Mouse (Mus musculus) kidney, postnatal 36 days (tissue): ENCODE data around the gene Nme1.
"Not testable (repeated sequence)": the region's sequence is repeated elsewhere in the genome, so short reads cannot be mapped to it uniquely, and the experiment has no call there.

Source experiments
- DNase-seq, 2 experiments: peaks; one replicate each; pipeline ENCODE4 v3.0.0; 2021 to 2022; ENCODE audit warnings: mixed read lengths in 2 of 2

Gene Nme1

GRCm38 (mm10) chr11:93963013-93963412, 5.3 kb downstream of the Nme1 start:
- DNase-seq: no peak

GRCm38 (mm10) chr11:93961482-93961881, 6.8 kb downstream of the Nme1 start:
- DNase-seq: peak; percentile 45 to 49

- DNase-seq: no peak
These were observed 10.6 kb downstream of the Nme1 start for GRCm38 (mm10) chr11:93957746-93958145.

GRCm38 (mm10) chr11:93957031-93957555, 11.2 kb downstream of the Nme1 start:
- DNase-seq: no peak

- peak in 1 of 2 experiments; percentile 36 for DNase-seq
These were observed 12.2 kb downstream of the Nme1 start, which contains the start of gene Nme2 for GRCm38 (mm10) chr11:93956159-93956558. TSS of gene Nme2 (minus strand) at chr11:93956259.

- peak; percentile 96 to 97 for DNase-seq
These were observed 12.8 kb downstream of the Nme1 start for GRCm38 (mm10) chr11:93955256-93956150.

GRCm38 (mm10) chr11:93954738-93955255, 13.5 kb downstream of the Nme1 start:
- DNase-seq: no peak

- no peak for DNase-seq
These were observed 15.9 kb downstream of the Nme1 start for GRCm38 (mm10) chr11:93952376-93952775.

GRCm38 (mm10) chr11:93950045-93950444, 18.3 kb downstream of the Nme1 start:
- peak; percentile 59 to 64 for DNase-seq

- DNase-seq: no peak
These were observed 19.3 kb downstream of the Nme1 start for GRCm38 (mm10) chr11:93948887-93949567.

GRCm38 (mm10) chr11:93944986-93945385, 23.3 kb downstream of the Nme1 start:
- DNase-seq: peak in 1 of 2 experiments; percentile 39

- no peak for DNase-seq
These were observed 27.4 kb downstream of the Nme1 start for GRCm38 (mm10) chr11:93940906-93941305.

- peak in 1 of 2 experiments; percentile 30 for DNase-seq
These were observed 39.2 kb downstream of the Nme1 start for GRCm38 (mm10) chr11:93929106-93929505.

- not testable (repeated sequence) for DNase-seq
These were observed 53.3 kb downstream of the Nme1 start for GRCm38 (mm10) chr11:93915019-93915418.

- no peak for DNase-seq
These were observed 56.7 kb downstream of the Nme1 start for GRCm38 (mm10) chr11:93911603-93912002.

- DNase-seq: no peak
These were observed 59.5 kb downstream of the Nme1 start for GRCm38 (mm10) chr11:93908829-93909228.

GRCm38 (mm10) chr11:93907839-93908238, 60.5 kb downstream of the Nme1 start:
- no peak for DNase-seq
